Mouse (Mus musculus) yolk sac, embryonic 10.5 days (tissue): ENCODE measurements around the gene Ess2.

Source experiments
- DNase-seq: peaks from one replicate; pipeline ENCODE4 v3.0.0-alpha.2; 2017; ENCODE audit warnings: low spot score

Ess2 gene

GRCm38 (mm10) chr16:17921325-17922162 is 10.4 kb upstream of the Ess2 start:
- DNase-seq, result peak; percentile 94

GRCm38 (mm10) chr16:17920586-17920985 is 9.4 kb upstream of the Ess2 start:
- no peak for DNase-seq

- DNase-seq, result no peak
These were observed 3.4 kb upstream of the Ess2 start, which contains the start of gene Gsc2 for GRCm38 (mm10) chr16:17914307-17915249. TSS of gene Gsc2 (minus strand) at chr16:17915059.

GRCm38 (mm10) chr16:17898462-17898861 is 12.7 kb downstream of the Ess2 start, which contains the start of the genes Dgcr2 and Tssk2:
TSS of gene Dgcr2 (minus strand) at chr16:17898562.
TSS of gene Tssk2 (plus strand) at chr16:17898637.
- DNase-seq, result no peak

- no peak for DNase-seq
These were observed 15.1 kb downstream of the Ess2 start for GRCm38 (mm10) chr16:17896091-17896490.

DNA sequence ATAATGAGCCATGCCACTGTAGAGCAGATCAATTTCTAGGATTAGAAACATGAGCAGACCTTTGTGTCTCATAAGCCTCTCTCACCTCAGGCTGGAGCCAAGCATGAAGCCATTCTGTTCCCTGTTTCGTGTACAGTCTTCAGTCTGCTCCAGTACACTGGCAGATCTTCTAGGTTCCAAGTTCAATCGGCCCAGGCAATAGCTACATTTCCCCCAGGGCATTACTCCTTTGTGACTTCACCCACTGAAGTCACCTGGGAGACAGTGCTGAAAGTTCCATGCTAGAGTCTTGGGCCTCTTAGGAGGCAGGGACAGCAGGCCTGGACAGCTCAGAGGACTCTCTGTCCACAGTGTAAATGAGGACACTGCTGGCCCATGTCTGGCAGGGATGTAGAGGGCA is 17.2 kb downstream of the Ess2 start, which contains the start of gene Tssk1:
Tssk1 (plus strand) TSS at position 301 of the 400 bp plus-strand sequence.
- no peak for DNase-seq

DNA sequence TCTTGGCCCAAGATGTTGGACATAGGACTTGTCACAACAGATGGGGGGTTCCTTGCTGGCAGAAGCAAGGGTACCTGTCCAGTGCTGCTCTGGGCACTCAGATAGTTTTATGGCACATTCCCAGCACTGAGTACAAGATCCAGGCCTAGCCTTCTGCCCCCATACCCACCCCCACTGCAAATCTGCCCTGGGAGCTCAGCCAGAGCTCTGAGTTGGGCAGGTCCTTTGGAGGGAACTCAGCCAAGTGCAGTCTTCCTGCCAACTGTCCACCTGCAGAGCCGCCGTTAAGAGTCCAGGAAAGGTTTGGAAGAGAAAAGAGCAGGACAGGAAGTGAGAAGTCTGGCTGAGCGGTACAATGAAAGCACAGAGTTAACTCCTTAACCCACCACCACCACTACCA is 18.5 kb downstream of the Ess2 start:
- DNase-seq, result no peak

GRCm38 (mm10) chr16:17891567-17891959 is 19.6 kb downstream of the Ess2 start, which contains the start of gene Gm20518:
TSS of gene Gm20518 (minus strand) at chr16:17891671.
- DNase-seq, result peak; percentile 98

DNA sequence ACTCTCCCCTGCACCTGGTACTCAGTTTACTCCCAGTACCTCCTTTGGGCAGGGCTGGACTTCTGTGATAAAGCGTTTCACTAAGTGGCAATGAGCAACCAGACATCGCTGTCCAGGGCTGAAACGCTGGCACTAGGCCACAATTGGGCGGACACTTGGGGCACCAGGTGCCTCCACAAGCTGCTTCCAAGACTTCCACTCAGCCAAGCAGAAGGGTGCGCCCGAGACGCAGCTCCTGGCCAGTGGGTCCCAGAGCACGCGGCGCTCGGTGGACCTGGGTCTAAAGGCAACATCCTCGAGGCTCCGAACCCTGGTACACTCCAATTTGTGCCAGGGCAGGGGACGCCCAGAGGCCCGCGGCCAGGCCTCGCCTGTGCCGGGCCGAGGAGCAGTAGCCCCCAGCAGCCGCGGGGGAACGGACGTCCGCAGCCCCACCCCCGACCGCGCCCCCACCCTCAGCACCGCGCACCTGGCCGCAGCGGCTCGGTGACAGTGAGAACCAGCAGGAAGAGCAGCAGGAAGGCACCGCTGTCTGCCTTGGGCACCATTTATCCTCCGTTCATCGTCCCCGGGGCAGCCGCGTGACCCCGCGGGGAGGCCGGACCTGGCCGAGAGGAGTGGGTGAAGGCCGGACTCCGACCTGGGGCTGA is 20.1 kb downstream of the Ess2 start:
- peak; percentile 58 for DNase-seq

DNA sequence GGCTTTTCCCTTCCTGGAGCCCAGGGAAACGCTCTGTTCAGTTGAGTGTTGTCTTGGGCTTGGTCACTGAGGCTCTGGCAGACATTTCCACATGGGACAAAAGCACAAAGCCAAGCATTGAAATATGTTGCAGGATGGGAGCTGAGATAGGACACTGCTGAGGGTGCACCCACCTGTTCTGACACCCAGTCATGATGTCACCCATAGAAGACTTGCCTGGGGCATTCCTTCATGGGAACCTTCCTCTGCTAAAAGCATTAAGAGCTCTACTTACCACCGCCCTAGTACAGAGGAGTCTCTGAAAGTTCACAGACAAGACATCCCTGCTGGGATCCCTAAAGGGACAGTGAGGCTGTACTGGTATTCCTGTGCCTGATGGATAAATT is 20.8 kb downstream of the Ess2 start:
- no peak for DNase-seq

DNA sequence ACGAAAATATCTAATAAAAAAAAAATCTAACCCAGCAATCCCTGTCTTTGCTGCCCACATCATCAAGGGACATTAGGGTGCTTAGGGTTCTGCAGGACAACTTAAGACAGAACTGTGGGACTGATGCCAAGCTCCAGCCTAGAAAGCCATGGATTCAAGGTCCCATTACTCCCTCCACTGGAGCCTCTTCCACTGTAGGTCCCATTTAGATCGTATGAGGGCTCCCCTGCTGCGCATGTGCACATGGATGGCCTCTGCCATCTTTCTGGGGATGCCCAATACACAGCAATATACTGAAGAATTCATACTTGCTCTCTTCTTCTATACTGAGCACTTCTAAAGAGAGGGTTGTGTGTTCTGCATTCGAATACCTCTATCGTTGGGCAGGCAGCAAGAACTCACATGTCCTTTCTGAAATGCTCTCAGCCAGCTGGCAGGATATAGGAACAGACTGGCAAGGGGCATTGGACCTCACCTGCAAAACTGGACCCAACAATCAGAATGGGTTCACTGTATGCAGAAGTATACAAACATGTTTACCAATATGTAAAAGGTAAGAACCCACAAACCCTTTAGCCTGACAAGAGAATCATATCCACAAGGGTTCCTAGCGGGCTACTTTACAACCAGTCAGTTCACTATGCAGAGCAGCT is 21.3 kb downstream of the Ess2 start:
- DNase-seq, result no peak

DNA sequence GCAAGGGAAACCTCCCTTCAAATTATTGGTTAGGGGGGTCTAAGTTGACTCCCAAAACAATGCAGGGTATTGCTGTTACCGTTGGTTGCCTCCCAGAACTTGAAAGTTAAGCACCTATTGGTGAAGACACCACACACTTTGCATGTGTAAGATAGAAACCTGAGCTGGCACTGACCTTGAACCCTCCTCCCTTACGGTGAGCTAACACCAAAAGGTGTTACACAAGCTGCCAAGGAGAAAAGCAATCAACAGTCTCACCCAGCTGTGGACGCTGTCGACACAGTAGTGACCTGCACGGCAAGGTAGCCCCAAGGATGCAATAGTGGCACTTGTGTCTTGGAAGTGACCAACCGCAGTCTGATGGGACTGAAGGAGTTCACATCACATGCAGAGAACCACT is 27.0 kb downstream of the Ess2 start:
- no peak for DNase-seq

DNA sequence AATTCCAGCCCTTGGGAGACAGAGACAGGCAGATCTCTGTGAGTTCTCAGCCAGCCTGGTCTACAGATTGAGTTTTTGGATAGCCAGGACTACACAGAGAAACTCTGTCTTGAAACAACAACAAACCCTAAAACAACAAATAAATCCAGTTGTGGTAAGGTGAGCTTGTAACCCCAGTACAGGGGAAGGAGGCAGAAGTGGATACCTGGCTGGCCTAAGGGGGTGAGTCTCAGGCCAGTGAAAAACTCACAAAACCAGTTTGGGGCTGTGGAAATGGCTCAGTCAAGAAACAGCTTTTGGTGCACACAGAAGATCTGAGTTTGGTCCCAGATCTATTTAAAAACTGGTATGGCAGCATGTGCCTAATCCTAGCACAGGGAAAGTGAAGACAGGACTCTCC is 29.0 kb downstream of the Ess2 start:
- no peak for DNase-seq

GRCm38 (mm10) chr16:17879571-17879970 is 31.6 kb downstream of the Ess2 start:
- DNase-seq, result no peak

GRCm38 (mm10) chr16:17876096-17876495 is 35.1 kb downstream of the Ess2 start:
- no peak for DNase-seq

DNA sequence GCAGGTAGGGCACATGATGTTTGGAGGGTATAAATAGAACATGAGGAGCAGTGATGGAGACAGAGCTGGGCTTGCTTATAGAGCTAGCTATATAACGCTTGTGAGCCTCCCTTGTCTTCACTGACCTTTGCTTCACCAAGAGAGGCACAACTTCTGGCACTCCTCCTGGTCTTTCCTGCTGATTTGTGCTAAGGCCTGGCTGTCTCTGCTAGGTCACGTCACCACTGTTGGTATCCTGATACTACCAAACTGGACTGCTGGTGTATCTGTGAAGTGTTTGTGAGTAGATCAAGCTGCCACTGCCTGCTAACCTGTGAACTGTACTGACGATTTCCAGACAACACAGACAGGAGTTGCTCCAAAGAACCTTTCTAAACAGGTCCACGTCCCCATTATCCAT is 36.0 kb downstream of the Ess2 start:
- DNase-seq, result no peak

- no peak for DNase-seq
These were observed 38.2 kb downstream of the Ess2 start for GRCm38 (mm10) chr16:17872995-17873394.

- DNase-seq, result no peak
These were observed 39.9 kb downstream of the Ess2 start for GRCm38 (mm10) chr16:17871248-17871647.

- DNase-seq, result peak; percentile 78
These were observed 45.4 kb downstream of the Ess2 start for GRCm38 (mm10) chr16:17865770-17866169.

- DNase-seq, result no peak
These were observed 45.9 kb downstream of the Ess2 start for GRCm38 (mm10) chr16:17865293-17865692.

GRCm38 (mm10) chr16:17858592-17858991 is 52.6 kb downstream of the Ess2 start:
- no peak for DNase-seq

DNA sequence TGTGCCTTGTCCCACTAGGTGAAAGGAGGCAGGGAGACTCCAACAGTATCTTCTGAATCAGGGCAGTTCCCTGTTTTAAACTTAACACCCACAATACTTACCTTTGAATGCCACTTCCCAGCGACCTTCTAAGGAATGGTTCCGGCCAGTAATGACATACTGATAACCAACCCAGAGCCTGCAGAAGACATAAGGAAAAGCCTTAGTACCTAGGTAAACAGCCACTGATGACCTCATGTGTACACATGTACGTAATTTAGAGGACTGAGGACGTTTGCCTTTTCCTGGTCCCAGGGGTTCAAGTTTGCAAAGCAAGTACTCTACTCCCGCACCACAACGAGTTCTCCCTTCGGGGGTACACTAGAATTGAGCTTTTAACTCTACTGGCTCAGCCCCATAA is 54.0 kb downstream of the Ess2 start:
- DNase-seq, result no peak
